Mouse (Mus musculus) heart, embryonic 16.5 days (tissue): Measurements from ENCODE around the gene Egfem1. TPM values are rescaled to one million over a fixed set of nuclear protein-coding genes. Genes with fewer than 3 reads are reported as not detected.

ENCODE experiments used
- ATAC-seq: fragments of 200-750 bp; cut with Nextera tagmentation; replicated peaks from 2 replicates; pipeline ENCODE4 v1.8.0; 2017; ENCODE audit warnings: moderate number of reproducible peaks; ENCODE audit not compliant: insufficient read depth, low FRiP score; ENCODE audit errors: extremely low read depth
- H3K27ac ChIP-seq: fragments of 300-500 bp; sonication (generic); 2 replicates; pipeline ENCODE4 v1.5.1; 2014; ENCODE audit warnings: mild to moderate bottlenecking, low read length, control low read depth, moderate library complexity
- H3K27me3 ChIP-seq: fragments of 300-500 bp; sonication (generic); 2 replicates; pipeline ENCODE4 v1.6.1; 2014; ENCODE audit warnings: low read length, mixed read lengths; ENCODE audit not compliant: control insufficient read depth, insufficient read depth
- H3K36me3 ChIP-seq: fragments of 300-500 bp; sonication (generic); 2 replicates; pipeline ENCODE4 v1.6.1; 2014; ENCODE audit not compliant: control insufficient read depth, insufficient read depth
- H3K4me1 ChIP-seq: fragments of 300-500 bp; sonication (generic); 2 replicates; pipeline ENCODE4 v1.6.1; 2014; ENCODE audit warnings: low read length, mixed read lengths; ENCODE audit not compliant: control insufficient read depth, insufficient read depth
- H3K4me2 ChIP-seq: fragments of 300-500 bp; sonication (generic); 2 replicates; pipeline ENCODE4 v1.6.1; 2014; ENCODE audit warnings: low read depth, mild to moderate bottlenecking, control low read depth, low read length
- H3K4me3 ChIP-seq: fragments of 300-500 bp; sonication (generic); 2 replicates; pipeline ENCODE4 v1.5.1; 2014; ENCODE audit warnings: mild to moderate bottlenecking, control low read depth, low read length
- H3K9ac ChIP-seq: fragments of 300-500 bp; sonication (generic); 2 replicates; pipeline ENCODE4 v1.6.1; 2014; ENCODE audit warnings: low read length, control low read depth
- H3K9me3 ChIP-seq: fragments of 300-500 bp; sonication (generic); replicated peaks from 2 replicates; pipeline ENCODE4 v1.6.1; 2016; ENCODE audit warnings: low read length; ENCODE audit not compliant: control insufficient read depth
- WGBS: fragments of 180-500 bp; shearing (Covaris S2); extraction: QIAGEN DNeasy Blood & Tissue Kit; methylation state at CpG from one replicate; pipeline ENCODE4 v1.1.7; 2014; 5-methylcytosine and 5-hydroxymethylcytosine counted together
- polyA plus RNA-seq: library from polyadenylated mRNA; unstranded; fragments of >200 nt; fragmentation: Nextera tagmentation; extraction: Ambion mirVana; gene quantifications from 2 replicates; pipeline ENCODE4 v1.2.1, GENCODE M21; 2015

Egfem1 gene
- polyA plus RNA-seq, 1 experiment from 2014 or later = 0.95 TPM

DNA sequence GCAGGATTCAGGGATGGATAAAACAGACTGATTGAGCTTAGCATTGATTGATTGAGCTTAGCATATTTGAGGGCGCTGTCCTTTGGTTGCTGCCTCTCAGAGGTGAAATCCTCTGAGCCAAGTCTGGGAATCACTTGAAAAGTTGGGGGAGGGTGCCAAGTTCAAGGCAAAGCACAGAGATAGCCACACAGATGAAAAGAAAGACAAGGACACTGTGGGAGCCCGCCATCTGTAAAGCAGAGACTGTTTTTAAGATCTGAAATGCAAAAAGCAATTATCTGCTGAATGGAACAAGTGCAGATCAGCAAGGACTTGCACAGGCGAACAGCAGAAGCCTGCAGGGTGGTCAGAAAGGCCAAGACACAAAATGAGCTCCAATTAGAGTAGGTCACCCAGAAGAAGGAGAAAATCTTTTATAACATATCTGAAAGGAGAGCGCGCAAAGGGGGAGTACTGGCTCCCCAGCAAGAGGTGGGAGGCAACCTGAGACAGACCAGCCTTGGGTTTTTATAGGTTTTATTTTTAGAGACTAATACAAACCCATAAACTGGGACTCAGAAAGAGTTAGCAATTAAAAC is 367.1 kb downstream of the Egfem1 start:
- WGBS = 70% methylated on average over 5 of the region's 5 CpGs
- Histone ChIP-seq H3K27ac (no peak overlapping the region), H3K4me3 (no peak overlapping the region), H3K27me3 (no peaks in the 10 kb centered on the region), H3K9ac (no peak overlapping the region), H3K4me2 (no peak overlapping the region), H3K36me3 (no peaks in the 10 kb centered on the region), H3K9me3 (no peaks in the 10 kb centered on the region), H3K4me1 (no peaks in the 10 kb centered on the region)
- ATAC-seq = no peak

DNA sequence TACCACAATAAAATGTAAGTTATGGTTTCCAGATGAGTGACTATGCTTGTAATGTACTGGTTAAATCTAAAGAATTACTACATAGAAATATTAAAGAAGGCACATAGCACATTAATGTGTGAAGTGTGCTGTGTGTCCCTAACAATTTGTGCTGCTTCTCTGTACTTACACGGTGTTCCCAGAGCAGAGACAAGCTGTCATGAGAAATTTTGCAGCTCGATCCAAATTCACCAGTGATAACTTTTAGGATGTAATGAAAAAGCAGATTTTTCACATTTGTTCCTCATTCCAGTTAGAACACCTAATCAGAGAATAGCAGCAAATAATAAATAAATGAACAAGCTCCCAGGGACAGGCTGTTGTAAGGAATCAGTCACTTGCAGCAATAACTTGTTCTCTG is 416.4 kb downstream of the Egfem1 start:
- no peak overlapping the region for H3K27ac ChIP-seq
- no peaks in the 10 kb centered on the region for H3K4me1 ChIP-seq
- 76% methylated on average over 2 of the region's 2 CpGs for WGBS
- no peak for ATAC-seq
- H3K36me3 ChIP-seq = no peaks in the 10 kb centered on the region
- no peaks in the 10 kb centered on the region for H3K27me3 ChIP-seq
- H3K9me3 ChIP-seq = no peaks in the 10 kb centered on the region
- H3K9ac ChIP-seq = no peak overlapping the region
- no peak overlapping the region for H3K4me3 ChIP-seq
- no peak overlapping the region for H3K4me2 ChIP-seq

DNA sequence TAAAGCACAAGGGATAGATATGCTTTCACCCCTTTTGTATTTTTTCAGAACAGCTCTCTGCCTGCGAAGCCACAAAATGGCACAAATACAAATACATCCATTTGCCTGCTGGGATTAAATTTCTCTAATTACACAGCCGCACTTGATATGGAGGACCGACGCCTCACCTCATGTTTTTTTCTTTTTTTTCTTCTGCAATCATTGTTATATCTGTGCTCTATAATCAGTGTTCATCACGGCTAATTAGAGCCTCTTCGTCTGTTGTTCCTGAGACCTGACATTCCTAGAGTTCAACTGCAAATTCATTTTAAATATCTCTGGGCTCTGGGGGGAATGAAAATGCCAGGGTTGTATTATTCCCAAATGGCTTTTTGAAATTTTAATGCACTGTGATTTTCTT is 417.4 kb downstream of the Egfem1 start:
- no peak overlapping the region for H3K4me3 ChIP-seq
- no peak overlapping the region for H3K27ac ChIP-seq
- H3K27me3 ChIP-seq = no peaks in the 10 kb centered on the region
- 77% methylated on average over 6 of the region's 6 CpGs for WGBS
- H3K9ac ChIP-seq = no peak overlapping the region
- H3K4me1 ChIP-seq = no peaks in the 10 kb centered on the region
- H3K4me2 ChIP-seq = no peak overlapping the region
- H3K9me3 ChIP-seq = no peaks in the 10 kb centered on the region
- no peaks in the 10 kb centered on the region for H3K36me3 ChIP-seq
- ATAC-seq = no peak

DNA sequence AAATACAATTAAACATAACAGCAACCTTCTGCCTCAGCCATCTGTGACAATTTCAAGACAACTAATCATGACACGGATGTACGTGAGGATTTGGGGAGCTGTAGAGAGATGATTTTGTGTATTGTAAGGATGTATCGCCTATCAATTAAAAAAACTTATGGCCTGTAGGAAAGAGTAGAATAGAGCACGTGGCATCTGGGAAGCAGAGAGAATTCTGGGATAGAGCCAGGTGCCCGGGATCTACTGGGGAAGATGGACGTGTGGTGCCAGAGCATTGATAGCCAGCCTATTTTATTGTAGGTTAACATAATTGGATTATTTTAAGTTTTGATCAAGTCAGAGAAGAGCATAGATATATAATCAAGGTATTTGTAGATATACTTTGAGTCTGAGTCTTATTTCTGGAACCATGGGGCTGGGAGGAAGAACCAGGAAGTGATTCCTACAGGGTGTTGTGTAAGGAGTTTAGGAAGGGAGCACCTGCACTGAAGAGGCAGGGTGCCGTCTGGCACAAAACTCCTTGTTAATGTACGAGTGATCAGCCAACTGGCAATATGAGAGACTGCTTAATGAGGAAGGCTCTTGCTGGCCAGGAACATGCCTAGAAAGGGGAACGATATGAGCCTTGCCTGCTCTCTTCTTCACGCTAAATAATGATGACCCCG is 443.6 kb downstream of the Egfem1 start:
- Histone ChIP-seq H3K4me1 (no peaks in the 10 kb centered on the region), H3K9ac (no peak overlapping the region), H3K4me2 (no peak overlapping the region), H3K27me3 (no peaks in the 10 kb centered on the region), H3K36me3 (no peaks in the 10 kb centered on the region), H3K9me3 (no peaks in the 10 kb centered on the region), H3K4me3 (no peak overlapping the region), H3K27ac (no peak overlapping the region)
- WGBS = 85% methylated on average over 11 of the region's 11 CpGs
- no peak for ATAC-seq

DNA sequence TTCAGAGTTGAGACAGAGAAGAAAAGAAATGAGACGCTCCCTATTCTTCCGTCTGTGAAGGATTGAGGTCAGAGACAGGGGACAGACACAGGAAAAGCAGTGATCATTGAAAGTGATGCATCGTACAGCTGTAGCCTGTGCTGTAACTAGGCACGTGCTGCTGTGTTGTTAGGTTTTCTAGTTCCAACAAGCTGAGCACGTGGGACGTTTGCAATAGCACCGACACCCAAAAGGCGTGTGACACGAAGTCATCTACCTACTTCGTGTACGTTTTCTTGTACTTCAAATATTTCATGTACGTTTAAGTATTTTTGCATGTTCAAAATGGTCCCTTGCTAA is 444.1 kb downstream of the Egfem1 start:
- Histone ChIP-seq H3K4me2 (no peak overlapping the region), H3K4me3 (no peak overlapping the region), H3K27ac (no peak overlapping the region), H3K9ac (no peak overlapping the region), H3K36me3 (no peaks in the 10 kb centered on the region), H3K27me3 (no peaks in the 10 kb centered on the region), H3K9me3 (no peaks in the 10 kb centered on the region), H3K4me1 (no peaks in the 10 kb centered on the region)
- whole genome bisulfite sequencing = 87% methylated on average over 12 of the region's 12 CpGs
- ATAC-seq = no peak

DNA sequence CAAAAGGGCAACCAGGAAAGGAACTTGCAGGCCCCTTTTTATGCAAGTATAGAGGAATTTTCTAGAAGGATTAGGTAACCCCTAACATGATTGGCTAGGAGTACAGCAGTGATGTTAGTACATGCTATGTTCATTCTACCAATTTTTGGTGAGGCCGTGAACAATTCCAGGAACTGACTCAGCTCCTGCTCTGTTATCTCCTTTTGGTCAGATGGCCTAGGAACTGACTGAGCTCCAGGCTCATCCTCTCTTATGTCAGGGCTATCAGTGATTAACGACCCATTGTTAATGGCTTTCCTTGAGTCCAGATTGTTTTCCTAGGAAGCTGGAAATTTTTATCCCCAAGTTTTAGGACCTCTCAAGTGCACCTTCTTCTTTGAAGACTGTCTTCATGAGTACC is 457.4 kb downstream of the Egfem1 start:
- H3K27me3 ChIP-seq = no peaks in the 10 kb centered on the region
- 32% methylated on average over 2 of the region's 2 CpGs for WGBS
- no peaks in the 10 kb centered on the region for H3K36me3 ChIP-seq
- no peaks in the 10 kb centered on the region for H3K4me1 ChIP-seq
- no peaks in the 10 kb centered on the region for H3K9me3 ChIP-seq
- no peak overlapping the region for H3K4me2 ChIP-seq
- no peak overlapping the region for H3K4me3 ChIP-seq
- no peak for ATAC-seq
- H3K9ac ChIP-seq = no peak overlapping the region
- no peak overlapping the region for H3K27ac ChIP-seq

DNA sequence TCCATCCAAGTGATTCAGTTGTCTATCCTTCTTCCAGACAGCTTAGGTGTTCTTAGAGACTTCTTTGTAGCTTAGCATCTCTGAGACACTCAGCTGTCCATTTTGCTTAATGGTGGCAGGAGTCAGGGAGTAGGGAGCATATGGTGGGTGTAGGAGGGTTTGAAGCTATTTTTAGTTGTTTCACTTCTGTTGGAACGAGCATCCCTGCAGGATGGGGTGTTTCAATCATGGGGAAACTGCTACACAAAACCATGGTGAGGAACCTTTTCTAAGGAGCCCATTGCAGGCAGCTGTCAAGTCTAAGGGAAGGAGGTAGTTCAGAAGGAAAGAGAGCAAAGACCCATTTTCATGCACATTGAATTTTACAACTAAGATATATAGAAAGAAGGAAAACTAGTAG is 458.1 kb downstream of the Egfem1 start:
- ATAC-seq = no peak
- Histone ChIP-seq H3K36me3 (no peaks in the 10 kb centered on the region), H3K9me3 (no peaks in the 10 kb centered on the region), H3K27me3 (no peaks in the 10 kb centered on the region), H3K4me2 (no peak overlapping the region), H3K4me1 (no peaks in the 10 kb centered on the region), H3K4me3 (no peak overlapping the region), H3K27ac (no peak overlapping the region), H3K9ac (no peak overlapping the region)
- 26% methylated on average over 1 of the region's 1 CpGs for WGBS

DNA sequence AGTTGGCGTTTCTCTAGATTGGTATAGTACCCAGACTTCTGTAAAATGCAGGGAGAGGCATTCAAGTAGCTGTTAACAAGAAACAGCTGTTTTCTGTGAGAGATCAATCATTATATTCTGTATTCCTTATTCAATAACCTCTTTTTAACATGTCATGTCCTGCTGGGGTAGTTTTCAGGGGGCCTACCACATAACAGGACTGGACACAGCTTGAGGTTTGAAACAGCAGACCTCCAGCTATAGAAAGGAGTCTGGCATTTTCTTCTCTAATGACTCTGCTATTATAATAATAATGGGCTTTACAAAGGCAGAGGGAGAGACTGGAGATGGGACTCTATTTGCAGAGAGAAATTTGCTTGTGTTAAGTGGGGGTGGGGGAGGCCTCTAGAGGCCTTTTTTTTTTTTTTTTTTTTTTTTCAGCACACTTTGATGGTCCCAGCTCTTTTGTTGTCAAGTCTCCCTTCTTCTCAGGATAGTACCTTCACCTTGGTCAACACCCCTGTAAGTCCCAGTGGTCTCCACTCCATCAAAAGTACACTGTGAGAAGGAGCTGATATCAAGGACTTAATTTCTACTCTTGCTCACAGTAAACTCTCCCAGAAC is 459.8 kb downstream of the Egfem1 start:
- Histone ChIP-seq H3K27me3 (no peaks in the 10 kb centered on the region), H3K9ac (no peak overlapping the region), H3K4me2 (no peak overlapping the region), H3K36me3 (no peaks in the 10 kb centered on the region), H3K9me3 (no peaks in the 10 kb centered on the region), H3K4me3 (no peak overlapping the region), H3K4me1 (no peaks in the 10 kb centered on the region), H3K27ac (no peak overlapping the region)
- no peak for ATAC-seq
- 76% methylated on average over 1 of the region's 1 CpGs for WGBS

DNA sequence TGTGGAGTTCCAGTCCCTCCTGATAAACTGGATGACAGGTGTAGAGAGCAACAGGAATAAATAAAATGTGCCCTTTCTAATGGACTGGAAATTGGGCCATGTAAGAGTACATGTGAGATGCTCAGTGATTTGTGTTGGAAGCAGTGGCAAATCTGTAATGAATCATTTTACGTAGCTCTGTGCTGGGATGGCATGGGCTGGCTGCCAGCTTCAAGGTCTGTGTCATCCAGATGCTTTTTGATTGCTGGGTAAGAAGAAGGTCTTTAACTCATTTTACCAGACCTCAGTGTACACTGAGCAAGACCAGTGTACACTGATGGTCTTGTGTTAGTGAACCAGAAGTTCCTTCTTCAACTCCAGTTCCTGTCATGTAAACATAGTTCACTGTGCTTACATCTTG is 462.2 kb downstream of the Egfem1 start:
- H3K4me1 ChIP-seq = no peaks in the 10 kb centered on the region
- H3K36me3 ChIP-seq = no peaks in the 10 kb centered on the region
- no peak overlapping the region for H3K9ac ChIP-seq
- no peaks in the 10 kb centered on the region for H3K27me3 ChIP-seq
- ATAC-seq = no peak
- no peak overlapping the region for H3K27ac ChIP-seq
- H3K9me3 ChIP-seq = no peaks in the 10 kb centered on the region
- 74% methylated on average over 1 of the region's 1 CpGs for WGBS
- no peak overlapping the region for H3K4me3 ChIP-seq
- no peak overlapping the region for H3K4me2 ChIP-seq
